Mouse (Mus musculus) heart, embryonic 11.5 days (tissue): ENCODE measurements at regions not wholly inside any gene's neighbourhood (a gene's known extent, or its start where the extent isn't known, plus 50 kb on each side); places are given as distances from the start of the nearest gene placed in this dataset.
A peak's percentile ranks its signal among the peaks of the same experiment; 100 is the strongest.
"Not testable (repeated sequence)": the region's sequence is repeated elsewhere in the genome, so short reads cannot be mapped to it uniquely, and the experiment has no call there.

Source experiments
- ATAC-seq: fragments of 200-750 bp; cut with Nextera tagmentation; replicated peaks from 2 replicates; pipeline ENCODE4 v1.8.0; 2017; ENCODE audit warnings: moderate library complexity; ENCODE audit not compliant: insufficient number of reproducible peaks, low FRiP score, low TSS enrichment
- H3K27ac ChIP-seq: fragments of 300-500 bp; sonication (generic); 2 replicates; pipeline ENCODE4 v1.5.1; 2014; ENCODE audit warnings: mild to moderate bottlenecking, low read depth, low read length
- H3K27me3 ChIP-seq: fragments of 300-500 bp; sonication (generic); 2 replicates; pipeline ENCODE4 v1.6.1; 2014; ENCODE audit warnings: mild to moderate bottlenecking, low read length, mixed read lengths; ENCODE audit not compliant: control insufficient read depth, insufficient read depth
- H3K36me3 ChIP-seq: fragments of 300-500 bp; sonication (generic); 2 replicates; pipeline ENCODE4 v1.6.1; 2014; ENCODE audit warnings: mild to moderate bottlenecking, low read length, moderate library complexity, mixed read lengths; ENCODE audit not compliant: control insufficient read depth, insufficient read depth
- H3K4me1 ChIP-seq: fragments of 300-500 bp; sonication (generic); 2 replicates; pipeline ENCODE4 v1.6.1; 2014; ENCODE audit warnings: low read length; ENCODE audit not compliant: control insufficient read depth, insufficient read depth
- H3K4me2 ChIP-seq: fragments of 300-500 bp; sonication (generic); 2 replicates; pipeline ENCODE4 v1.6.1; 2014; ENCODE audit warnings: mild to moderate bottlenecking, moderate library complexity
- H3K4me3 ChIP-seq: fragments of 300-500 bp; sonication (generic); 2 replicates; pipeline ENCODE4 v1.5.1; 2014; ENCODE audit warnings: low read depth, low read length
- H3K9ac ChIP-seq: fragments of 300-500 bp; sonication (generic); 2 replicates; pipeline ENCODE4 v1.6.1; 2014; ENCODE audit warnings: mild to moderate bottlenecking, low read depth, low read length, moderate library complexity
- H3K9me3 ChIP-seq: fragments of 300-500 bp; sonication (generic); replicated peaks from 2 replicates; pipeline ENCODE4 v1.6.1; 2016; ENCODE audit warnings: low read length; ENCODE audit not compliant: control insufficient read depth
- WGBS: fragments of 180-500 bp; shearing (Covaris S2); extraction: QIAGEN DNeasy Blood & Tissue Kit; methylation state at CpG from one replicate; pipeline ENCODE4 v1.1.7; 2014; ENCODE audit not compliant: insufficient replicate concordance; 5-methylcytosine and 5-hydroxymethylcytosine counted together

GRCm38 (mm10) chr13:115825191-115825590, 484.3 kb downstream of the Isl1 start:
- no peak overlapping the region for H3K4me2 ChIP-seq
- H3K27ac ChIP-seq: no peak overlapping the region
- H3K4me1 ChIP-seq: no peaks in the 10 kb centered on the region
- ATAC-seq: no peak
- H3K36me3 ChIP-seq: no peaks in the 10 kb centered on the region
- no peaks in the 10 kb centered on the region for H3K27me3 ChIP-seq
- WGBS: 66% methylated on average over 6 of the region's 6 CpGs
- no peak overlapping the region for H3K9ac ChIP-seq
- no peaks in the 10 kb centered on the region for H3K9me3 ChIP-seq
- H3K4me3 ChIP-seq: no peak overlapping the region

- H3K9me3 ChIP-seq: no peaks in the 10 kb centered on the region
- H3K4me3 ChIP-seq: no peak overlapping the region
- no peaks in the 10 kb centered on the region for H3K27me3 ChIP-seq
- H3K9ac ChIP-seq: no peak overlapping the region
- H3K4me2 ChIP-seq: no peak overlapping the region
- no peak overlapping the region for H3K27ac ChIP-seq
- ATAC-seq: no peak
- no peaks in the 10 kb centered on the region for H3K4me1 ChIP-seq
- no peaks in the 10 kb centered on the region for H3K36me3 ChIP-seq
- WGBS: 64% methylated on average over 1 of the region's 1 CpGs
Measured at GRCm38 (mm10) chr13:115822527-115822926, 487.0 kb downstream of the Isl1 start.

DNA sequence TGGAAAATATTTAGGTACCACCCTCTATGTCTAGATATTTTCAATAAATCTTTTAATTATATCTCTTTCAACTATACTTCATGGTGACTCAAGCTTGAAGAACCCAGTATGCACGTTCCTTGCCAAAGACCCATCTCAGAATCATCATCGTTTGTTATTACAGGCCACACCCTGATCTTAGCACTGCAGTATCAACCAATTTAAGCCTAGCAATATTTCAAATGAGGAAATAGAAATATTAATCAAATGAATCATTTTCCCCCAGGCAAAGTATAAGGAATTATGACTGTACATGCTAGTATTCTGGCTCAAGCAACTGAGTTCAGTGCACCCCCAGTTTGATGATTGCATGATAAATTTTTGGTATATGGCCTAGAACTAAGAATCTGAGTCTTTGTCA, 495.3 kb downstream of the Isl1 start:
- no peaks in the 10 kb centered on the region for H3K9me3 ChIP-seq
- no peak overlapping the region for H3K9ac ChIP-seq
- H3K36me3 ChIP-seq: no peaks in the 10 kb centered on the region
- ATAC-seq: no peak
- no peak overlapping the region for H3K27ac ChIP-seq
- H3K4me1 ChIP-seq: no peaks in the 10 kb centered on the region
- H3K4me3 ChIP-seq: no peak overlapping the region
- no peaks in the 10 kb centered on the region for H3K27me3 ChIP-seq
- 82% methylated on average over 2 of the region's 2 CpGs for WGBS
- no peak overlapping the region for H3K4me2 ChIP-seq

DNA sequence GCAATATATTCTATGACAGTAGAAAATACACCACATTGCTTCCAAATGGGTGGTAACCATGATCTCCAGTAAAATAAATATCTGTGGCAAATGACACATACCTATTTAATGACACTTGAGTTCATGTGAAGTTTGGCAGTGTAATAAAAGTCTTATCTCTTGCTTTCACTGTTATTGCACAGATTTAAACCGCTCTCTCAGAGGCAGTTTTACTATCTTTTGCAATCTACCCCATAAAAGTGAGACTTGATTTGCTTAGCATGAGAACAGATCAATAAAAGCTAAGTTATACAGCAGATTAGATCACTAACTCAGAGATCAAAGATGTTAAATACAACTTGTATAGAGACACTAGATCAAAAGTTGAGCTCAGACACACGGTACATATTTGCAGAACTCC, 510.2 kb downstream of the Isl1 start:
- no peaks in the 10 kb centered on the region for H3K36me3 ChIP-seq
- H3K4me2 ChIP-seq: no peak overlapping the region
- ATAC-seq: no peak
- no peak overlapping the region for H3K4me3 ChIP-seq
- H3K27me3 ChIP-seq: no peaks in the 10 kb centered on the region
- H3K9ac ChIP-seq: no peak overlapping the region
- no peaks in the 10 kb centered on the region for H3K4me1 ChIP-seq
- no peak overlapping the region for H3K27ac ChIP-seq
- H3K9me3 ChIP-seq: no peaks in the 10 kb centered on the region
- 63% methylated on average over 2 of the region's 2 CpGs for WGBS

- no peak overlapping the region for H3K9ac ChIP-seq
- no peak for ATAC-seq
- no peak overlapping the region for H3K4me2 ChIP-seq
- 68% methylated on average over 7 of the region's 7 CpGs for WGBS
- H3K27me3 ChIP-seq: no peaks in the 10 kb centered on the region
- H3K36me3 ChIP-seq: no peaks in the 10 kb centered on the region
- no peaks in the 10 kb centered on the region for H3K4me1 ChIP-seq
- no peak overlapping the region for H3K4me3 ChIP-seq
- no peak overlapping the region for H3K27ac ChIP-seq
- no peaks in the 10 kb centered on the region for H3K9me3 ChIP-seq
Measured at GRCm38 (mm10) chr13:115751271-115751670, 558.2 kb downstream of the Isl1 start.

DNA sequence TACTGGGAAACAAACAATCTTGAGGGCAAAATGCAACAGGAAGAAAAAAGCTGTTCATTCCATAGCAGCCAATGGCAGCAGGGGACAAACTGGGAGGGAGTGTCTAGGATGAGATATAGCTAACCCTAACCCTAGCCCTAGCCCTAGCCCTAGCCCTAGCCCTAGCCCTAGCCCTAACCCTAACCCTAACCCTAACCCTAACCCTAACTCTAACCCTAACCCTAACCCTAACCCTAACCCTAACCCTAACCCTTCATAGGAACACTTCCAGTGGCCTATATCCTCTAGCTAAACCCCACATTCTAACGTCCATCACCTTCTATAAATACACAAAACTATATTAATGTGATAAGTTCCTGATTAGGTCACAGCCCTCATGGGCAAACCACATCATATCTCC, 567.4 kb downstream of the Isl1 start:
- not testable (repeated sequence) for H3K36me3 ChIP-seq, H3K4me3 ChIP-seq, H3K27ac ChIP-seq, H3K4me1 ChIP-seq, H3K9me3 ChIP-seq, ATAC-seq, H3K4me2 ChIP-seq, H3K9ac ChIP-seq, H3K27me3 ChIP-seq
- WGBS: 60% methylated on average over 1 of the region's 1 CpGs

GRCm38 (mm10) chr13:115727986-115728385, 581.5 kb downstream of the Isl1 start:
- Histone ChIP-seq H3K27me3 (no peaks in the 10 kb centered on the region), H3K9ac (no peak overlapping the region), H3K36me3 (no peaks in the 10 kb centered on the region), H3K4me1 (no peaks in the 10 kb centered on the region), H3K27ac (no peak overlapping the region), H3K4me2 (no peak overlapping the region), H3K9me3 (no peaks in the 10 kb centered on the region), H3K4me3 (no peak overlapping the region)
- no peak for ATAC-seq
- 89% methylated on average over 5 of the region's 5 CpGs for WGBS

- no peaks in the 10 kb centered on the region for H3K4me1 ChIP-seq
- H3K36me3 ChIP-seq: no peaks in the 10 kb centered on the region
- H3K27ac ChIP-seq: no peak overlapping the region
- no peak overlapping the region for H3K9ac ChIP-seq
- no peaks in the 10 kb centered on the region for H3K9me3 ChIP-seq
- no peaks in the 10 kb centered on the region for H3K27me3 ChIP-seq
- ATAC-seq: no peak
- 38% methylated on average over 5 of the region's 5 CpGs for WGBS
- H3K4me2 ChIP-seq: peak overlapping the region; percentile 4; the same call in 1 of the 2 replicates
- H3K4me3 ChIP-seq: no peak overlapping the region
Measured at GRCm38 (mm10) chr13:115725356-115725952, 584.0 kb downstream of the Isl1 start.

GRCm38 (mm10) chr13:115719276-115719675, 590.2 kb downstream of the Isl1 start:
- WGBS: 82% methylated on average over 2 of the region's 2 CpGs
- no peak overlapping the region for H3K4me2 ChIP-seq

More at GRCm38 (mm10) chr13:115719276-115719675, 590.2 kb downstream of the Isl1 start:
- Histone ChIP-seq H3K4me1 (no peaks in the 10 kb centered on the region), H3K27me3 (no peaks in the 10 kb centered on the region), H3K9me3 (no peaks in the 10 kb centered on the region), H3K27ac (no peak overlapping the region), H3K9ac (no peak overlapping the region), H3K36me3 (no peaks in the 10 kb centered on the region), H3K4me3 (no peak overlapping the region)
- no peak for ATAC-seq
